Mouse (Mus musculus) kidney, adult 2 months (tissue): ENCODE data around the gene Pdk2. TPM values are rescaled to one million over a fixed set of nuclear protein-coding genes. Genes with fewer than 3 reads are reported as not detected.
A peak's percentile ranks its signal among the peaks of the same experiment; 100 is the strongest.
"Not testable (repeated sequence)": the region's sequence is repeated elsewhere in the genome, so short reads cannot be mapped to it uniquely, and the experiment has no call there.

Experiments used
- DNase-seq: peaks from one replicate; pipeline ENCODE4 v3.0.0; 2021
- H3K27ac ChIP-seq: fragments of 200-500 bp; 2 replicates; pipeline ENCODE4 v1.5.1; 2012; ENCODE audit warnings: low read depth, low read length, control low read depth, inconsistent platforms; ENCODE audit not compliant: insufficient read depth
- H3K27me3 ChIP-seq: fragments of 200-500 bp; replicated peaks from 2 replicates; pipeline ENCODE4 v1.6.1; 2012; ENCODE audit warnings: mild to moderate bottlenecking, moderate library complexity, low read length, inconsistent platforms; ENCODE audit not compliant: control insufficient read depth, insufficient read depth
- H3K36me3 ChIP-seq: fragments of 200-500 bp; 2 replicates; pipeline ENCODE4 v1.6.1; 2012; ENCODE audit warnings: mild to moderate bottlenecking, moderate library complexity, low read length, inconsistent platforms; ENCODE audit not compliant: control insufficient read depth, insufficient read depth
- H3K4me1 ChIP-seq: fragments of 200-500 bp; 2 replicates; pipeline ENCODE4 v1.6.1; 2011; ENCODE audit warnings: low read length; ENCODE audit not compliant: control insufficient read depth, insufficient read depth
- H3K4me3 ChIP-seq: fragments of 200-500 bp; 2 replicates; pipeline ENCODE4 v1.5.1; 2011; ENCODE audit warnings: mild to moderate bottlenecking, low read depth, low read length, control low read depth; ENCODE audit not compliant: insufficient read depth
- CTCF ChIP-seq: fragments of 200-500 bp; conservative IDR thresholded peaks from 2 replicates; pipeline ENCODE4 v1.5.1; 2011; ENCODE audit warnings: low read depth, mild to moderate bottlenecking, control low read depth, low read length, moderate library complexity, mixed read lengths; ENCODE audit not compliant: insufficient read depth, insufficient read length
- POLR2A ChIP-seq: fragments of 200-500 bp; IDR thresholded peaks from one replicate; pipeline ENCODE4 v1.6.1; 2011; ENCODE audit warnings: low read depth, low read length, control low read depth
- WGBS: fragments of 180-500 bp; shearing (Covaris S2); methylation state at CpG from one replicate; pipeline ENCODE4 v1.1.7; 2018; 5-methylcytosine and 5-hydroxymethylcytosine counted together
- polyA plus RNA-seq: library from polyadenylated mRNA; depleted of rRNA; stranded (reverse); fragments of >200 nt; gene quantifications from 2 replicates; pipeline ENCODE4 v1.2.3, GENCODE M21; 2012

Gene Pdk2
- polyA plus RNA-seq, 1 experiment, result 469 TPM

- no peaks in the 10 kb centered on the region for H3K36me3 ChIP-seq
- DNase-seq, result no peak
- TF ChIP-seq CTCF, result no peak
- no peak for TF ChIP-seq POLR2A
- H3K27ac ChIP-seq, result no peak overlapping the region
- no peaks in the 10 kb centered on the region for H3K4me1 ChIP-seq
- H3K27me3 ChIP-seq, result no peaks in the 10 kb centered on the region
- 87% methylated on average over 3 of the region's 3 CpGs for WGBS
- no peak overlapping the region for H3K4me3 ChIP-seq
Observed at GRCm38 (mm10) chr11:95015484-95015883, 25.7 kb downstream of the Pdk2 start.

GRCm38 (mm10) chr11:95012487-95012886 lies 28.7 kb downstream of the Pdk2 start:
- TF ChIP-seq CTCF (no peak), POLR2A (no peak)
- Histone ChIP-seq H3K4me1 (peaks cover 3% of the 10 kb centered on the region; the same call in 1 of the 2 replicates), H3K4me3 (no peak overlapping the region), H3K27me3 (no peaks in the 10 kb centered on the region), H3K27ac (no peak overlapping the region), H3K36me3 (no peaks in the 10 kb centered on the region)
- DNase-seq, result no peak
- WGBS, result 41% methylated on average over 3 of the region's 3 CpGs

- WGBS, result 70% methylated on average over 3 of the region's 3 CpGs
- DNase-seq, result no peak
- TF ChIP-seq CTCF (no peak), POLR2A (no peak)
Observed at GRCm38 (mm10) chr11:95012075-95012474, 29.1 kb downstream of the Pdk2 start.

GRCm38 (mm10) chr11:95011416-95011815 lies 29.7 kb downstream of the Pdk2 start:
- WGBS, result 50% methylated on average over 1 of the region's 1 CpGs
- H3K36me3 ChIP-seq, result no peaks in the 10 kb centered on the region
- no peaks in the 10 kb centered on the region for H3K27me3 ChIP-seq
- H3K4me3 ChIP-seq, result no peak overlapping the region
- peaks cover 8% of the 10 kb centered on the region; the same call in 1 of the 2 replicates for H3K4me1 ChIP-seq
- H3K27ac ChIP-seq, result no peak overlapping the region
- no peak for TF ChIP-seq CTCF
- no peak for TF ChIP-seq POLR2A
- no peak for DNase-seq

More at GRCm38 (mm10) chr11:95012075-95012474, 29.1 kb downstream of the Pdk2 start:
- Histone ChIP-seq H3K4me1 (peaks cover 4% of the 10 kb centered on the region; the same call in 1 of the 2 replicates), H3K27me3 (no peaks in the 10 kb centered on the region), H3K27ac (no peak overlapping the region), H3K36me3 (no peaks in the 10 kb centered on the region), H3K4me3 (no peak overlapping the region)

- 69% methylated on average over 4 of the region's 4 CpGs for WGBS
- not testable (repeated sequence) for H3K27me3 ChIP-seq, H3K4me1 ChIP-seq, DNase-seq, H3K36me3 ChIP-seq, H3K27ac ChIP-seq, H3K4me3 ChIP-seq
Observed at GRCm38 (mm10) chr11:95010841-95011403, 30.2 kb downstream of the Pdk2 start.

- Histone ChIP-seq H3K27me3 (no peaks in the 10 kb centered on the region), H3K27ac (no peak overlapping the region), H3K4me1 (peaks cover 8% of the 10 kb centered on the region; the same call in 1 of the 2 replicates), H3K36me3 (no peaks in the 10 kb centered on the region), H3K4me3 (peak overlapping the region; percentile 47)
- WGBS, result 7% methylated on average over 40 of the region's 40 CpGs
- DNase-seq, result no peak
- TF ChIP-seq POLR2A (no peak), CTCF (no peak)
Observed at GRCm38 (mm10) chr11:95010141-95010739, 30.9 kb downstream of the Pdk2 start.

GRCm38 (mm10) chr11:95009629-95010014 lies 31.5 kb downstream of the Pdk2 start, which contains the start of gene Samd14:
Gene Samd14 (plus strand): TSS chr11:95009879.
- Histone ChIP-seq H3K36me3 (no peaks in the 10 kb centered on the region), H3K4me3 (peak within 1 kb of the TSS; percentile 47), H3K27me3 (no peaks in the 10 kb centered on the region), H3K27ac (peak within 1 kb of the TSS; percentile 53; the same call in 1 of the 2 replicates), H3K4me1 (peaks cover 8% of the 10 kb centered on the region; the same call in 1 of the 2 replicates)
- no peak for TF ChIP-seq CTCF
- TF ChIP-seq POLR2A, result no peak
- peak; percentile 47 for DNase-seq
- WGBS, result 1% methylated on average over 26 of the region's 32 CpGs
